Mouse (Mus musculus): ENCODE results near the gene Sf3b6. TPM values are rescaled to one million over a fixed set of nuclear protein-coding genes. Genes with fewer than 3 reads are reported as not detected.

The Sf3b6 gene
- total RNA-seq, 2 experiments from 2014 or later: 80.9 to 86.2 TPM

GRCm38 (mm10) chr12:4836959-4837358, 19.6 kb downstream of the Sf3b6 start:
- DNase-seq (ENCODE audit: low spot score in 2 of 2): peak in 1 of 2 experiments; percentile 40
- intact Hi-C loops (cut with DNase I): loop anchor here (5.0 kb wide), 1 partner anchor 130 kb away; no protein-coding TSS in a partner anchor

GRCm38 (mm10) chr12:4840010-4840409, 22.7 kb downstream of the Sf3b6 start:
- DNase-seq (ENCODE audit: low spot score in 2 of 2): no peak
- intact Hi-C loops (cut with DNase I): loop anchor here (5.0 kb wide), 1 partner anchor 77 kb away; the partner anchor contains the start of gene Atad2b

DNA sequence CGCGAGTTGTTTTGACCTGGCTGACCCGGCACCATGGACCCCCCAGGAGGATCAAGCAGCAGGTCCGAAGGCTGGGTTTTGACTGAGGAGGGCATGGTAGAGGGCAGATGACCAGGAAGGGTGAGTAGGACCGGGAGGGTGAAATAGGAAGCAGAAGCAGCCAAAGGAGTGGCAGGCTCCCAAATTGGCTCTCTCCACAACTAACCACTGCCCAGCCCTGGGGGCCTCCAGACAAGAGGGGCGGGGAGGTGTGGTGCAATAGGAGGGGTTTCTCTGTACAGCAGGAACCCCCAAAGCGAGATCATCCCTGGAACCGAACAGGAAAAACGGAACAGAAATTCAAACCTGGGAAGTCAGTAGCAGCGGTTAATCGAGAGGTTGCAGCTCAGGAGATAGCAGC, 23.4 kb downstream of the Sf3b6 start:
- intact Hi-C loops (cut with DNase I): loop anchor here (5.0 kb wide), 1 partner anchor 77 kb away; the partner anchor contains the start of gene Atad2b
- no peak for DNase-seq (ENCODE audit: low spot score in 2 of 2)

- intact Hi-C loops (cut with DNase I): loop anchor here (5.0 kb wide), 1 partner anchor 76 kb away; the partner anchor contains the start of gene Atad2b
- DNase-seq (ENCODE audit: low spot score in 2 of 2): peak; percentile 39 to 52
These were observed 24.1 kb downstream of the Sf3b6 start, which contains the start of gene Fkbp1b for GRCm38 (mm10) chr12:4841392-4841887. Fkbp1b (minus strand) TSS chr12:4841591.

GRCm38 (mm10) chr12:4842456-4842855, 25.1 kb downstream of the Sf3b6 start:
- no peak for DNase-seq (ENCODE audit: low spot score in 2 of 2)
- intact Hi-C loops (cut with DNase I): loop anchor here (2.0 to 5.0 kb wide), 2 partner anchors 74 to 75 kb away; partner anchors contain the start of genes Atad2b, Fam228b and Pfn4

DNA sequence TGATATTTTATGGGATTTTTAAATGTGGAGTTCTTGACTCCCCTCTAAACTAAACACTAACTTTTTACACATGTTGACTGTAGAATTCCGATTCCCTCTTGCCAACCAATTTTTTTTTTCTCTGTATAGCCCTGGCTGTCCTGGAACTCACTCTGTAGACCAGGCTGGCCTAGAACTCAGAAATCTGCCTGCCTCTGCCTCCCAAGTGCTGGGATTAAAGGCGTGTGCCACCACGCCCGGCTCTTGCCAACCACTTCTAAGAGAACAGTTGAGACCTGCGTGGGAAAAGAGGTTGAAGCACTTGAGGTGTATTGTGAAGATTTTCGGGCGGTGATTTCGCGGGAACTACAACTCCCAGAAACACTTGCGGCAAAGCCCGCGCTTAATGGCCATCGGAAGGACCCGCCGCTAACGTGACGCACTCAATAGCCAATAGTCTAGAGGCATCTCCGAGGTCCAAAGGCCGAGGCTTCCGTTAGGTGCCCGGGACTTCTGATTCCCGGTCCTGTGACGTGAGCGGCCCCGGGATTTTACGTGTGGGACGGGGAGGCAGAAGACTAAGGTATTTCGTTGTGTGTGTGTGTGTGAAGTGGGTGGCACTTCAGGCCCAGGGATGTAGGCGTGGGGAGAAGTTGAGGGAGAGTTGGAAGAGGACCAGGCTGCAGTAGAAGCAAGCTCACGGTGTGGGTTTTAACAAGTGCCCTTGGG, 25.7 kb downstream of the Sf3b6 start, which contains the start of gene Wdcp:
Wdcp (plus strand) TSS at position 414 of the 708 bp plus-strand sequence.
- intact Hi-C loops (cut with DNase I): loop anchor here (2.0 to 5.0 kb wide), 2 partner anchors 74 kb away; partner anchors contain the start of genes Atad2b, Fam228b and Pfn4

DNA sequence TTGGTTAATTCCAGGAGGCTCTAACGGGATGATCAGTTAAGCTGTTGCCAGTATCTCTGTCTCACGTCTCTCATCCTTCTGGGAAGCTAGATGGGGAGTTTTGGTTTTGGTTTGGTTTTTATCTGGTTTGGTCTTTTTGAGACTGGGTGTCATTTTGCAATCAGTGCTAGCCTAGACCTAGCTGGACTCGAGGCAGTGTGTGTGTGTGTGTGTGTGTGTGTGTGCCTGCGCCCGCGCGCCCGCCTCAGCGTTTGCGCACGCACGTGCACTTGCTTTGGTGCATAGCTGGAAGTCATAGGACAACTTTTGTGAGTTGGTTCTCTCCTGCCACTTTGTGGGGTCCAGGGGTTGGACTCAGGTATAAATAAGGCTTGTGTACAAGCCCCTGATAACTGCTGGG, 26.4 kb downstream of the Sf3b6 start:
- intact Hi-C loops (cut with DNase I): loop anchor here (2.0 to 5.0 kb wide), 2 partner anchors 74 to 75 kb away; partner anchors contain the start of genes Atad2b, Fam228b and Pfn4
- peak in 1 of 2 experiments; percentile 28 for DNase-seq (ENCODE audit: low spot score in 2 of 2)

More for the DNA sequence above, 25.7 kb downstream of the Sf3b6 start, which contains the start of gene Wdcp:
- DNase-seq (ENCODE audit: low spot score in 2 of 2): peak; percentile 92 to 96

DNA sequence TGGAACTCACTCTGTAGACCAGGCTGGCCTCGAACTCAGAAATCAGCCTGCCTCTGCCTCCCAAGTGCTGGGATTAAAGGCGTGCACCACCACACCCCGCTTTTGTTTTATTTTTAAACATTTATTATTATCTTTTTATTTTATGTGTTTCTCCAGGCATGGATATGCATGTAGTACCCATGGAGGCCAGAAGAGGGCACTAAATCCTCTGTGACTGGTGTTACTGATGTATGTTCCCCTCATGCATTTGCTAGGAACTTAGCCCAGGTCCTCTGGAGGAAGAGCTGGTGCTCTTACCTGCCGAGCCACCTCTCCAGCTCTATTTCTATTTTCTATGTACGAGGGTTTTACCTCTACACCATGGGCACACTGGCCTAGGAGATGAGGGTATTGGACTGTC, 38.8 kb downstream of the Sf3b6 start:
- intact Hi-C loops (cut with DNase I): no loop called here
- DNase-seq (ENCODE audit: low spot score in 2 of 2): no peak

DNA sequence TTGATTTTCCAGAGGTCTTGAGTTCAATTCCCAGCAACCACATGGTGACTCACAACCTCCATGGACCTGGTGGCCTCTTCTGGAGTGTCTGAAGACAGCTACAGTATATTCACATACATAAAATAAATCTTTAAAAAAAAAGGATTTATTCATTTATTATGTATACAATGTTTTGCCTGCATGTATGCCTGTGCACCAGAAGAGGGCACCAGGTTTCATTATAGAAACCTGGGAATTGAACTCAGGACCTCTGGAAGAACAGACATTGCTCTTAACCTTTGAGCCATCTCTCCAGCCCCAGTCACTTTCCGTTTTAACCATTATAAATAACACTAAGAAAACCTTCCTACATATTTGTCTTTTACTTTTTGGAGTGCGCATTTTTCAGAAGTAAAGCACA, 39.5 kb downstream of the Sf3b6 start:
- intact Hi-C loops (cut with DNase I): no loop called here

DNA sequence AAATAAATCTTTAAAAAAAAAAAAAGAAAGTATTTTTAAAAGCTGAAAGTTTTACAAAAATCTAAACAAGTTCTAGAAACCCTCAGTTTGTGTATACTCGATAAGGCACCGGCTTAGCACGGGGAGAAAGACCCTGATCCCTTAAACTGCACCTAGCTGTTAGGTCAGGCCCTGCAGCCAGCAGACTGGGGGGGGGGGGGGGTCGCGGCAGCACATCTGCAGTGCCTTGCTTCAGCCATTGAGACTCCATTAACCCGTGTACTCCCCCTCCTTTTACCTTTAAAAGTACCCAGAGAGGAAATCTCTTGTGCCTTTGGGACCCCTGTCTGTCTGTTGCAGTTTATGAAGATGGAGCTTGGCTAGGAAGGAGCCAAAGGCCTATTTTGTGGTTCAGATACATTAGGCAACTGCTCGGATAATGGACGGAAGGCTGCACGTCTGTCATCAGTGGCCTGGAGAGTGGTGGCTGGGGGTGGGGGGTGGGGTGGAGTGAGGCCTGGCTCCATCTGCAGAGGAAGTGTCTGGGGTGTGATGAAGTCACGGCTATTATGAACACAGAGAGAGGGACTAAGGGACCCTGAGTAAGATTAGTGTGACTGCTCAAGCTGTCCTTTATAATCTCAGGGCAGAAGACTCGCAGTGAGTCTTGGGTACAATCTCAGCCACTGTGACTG, 42.0 kb downstream of the Sf3b6 start:
- intact Hi-C loops (cut with DNase I): no loop called here
- no peak for DNase-seq (ENCODE audit: low spot score in 2 of 2)

More for the DNA sequence above, 39.5 kb downstream of the Sf3b6 start:
- DNase-seq (ENCODE audit: low spot score in 2 of 2): no peak

GRCm38 (mm10) chr12:4862672-4863071, 45.3 kb downstream of the Sf3b6 start:
- DNase-seq (ENCODE audit: low spot score in 2 of 2): no peak
- intact Hi-C loops (cut with DNase I): no loop called here

- intact Hi-C loops (cut with DNase I): no loop called here
- DNase-seq (ENCODE audit: low spot score in 2 of 2): no peak
These were observed 46.5 kb downstream of the Sf3b6 start for GRCm38 (mm10) chr12:4863654-4864337.

GRCm38 (mm10) chr12:4864338-4864690, 47.0 kb downstream of the Sf3b6 start:
- DNase-seq (ENCODE audit: low spot score in 2 of 2): peak; percentile 45 to 86
- intact Hi-C loops (cut with DNase I): no loop called here

DNA sequence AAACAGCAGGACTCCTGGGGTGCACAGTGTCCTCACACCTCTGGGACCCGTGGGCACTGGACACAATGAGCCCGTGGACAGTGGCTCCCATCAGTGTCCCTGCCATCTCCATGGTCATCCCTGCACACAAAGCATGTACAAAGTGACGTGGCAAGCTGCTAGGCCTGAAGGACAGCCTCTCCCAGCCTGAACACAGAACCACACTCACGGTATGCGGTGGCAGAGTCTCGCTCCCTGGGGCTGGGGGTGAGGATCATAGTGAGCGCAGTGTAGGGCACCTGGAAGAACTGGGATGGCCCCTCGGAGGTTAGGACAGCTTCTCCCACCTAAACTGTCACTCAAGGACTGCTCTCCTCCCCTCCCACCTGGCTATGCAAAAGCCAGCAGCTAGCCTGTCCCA, 51.6 kb downstream of the Sf3b6 start:
- intact Hi-C loops (cut with DNase I): no loop called here
- no peak for DNase-seq (ENCODE audit: low spot score in 2 of 2)

DNA sequence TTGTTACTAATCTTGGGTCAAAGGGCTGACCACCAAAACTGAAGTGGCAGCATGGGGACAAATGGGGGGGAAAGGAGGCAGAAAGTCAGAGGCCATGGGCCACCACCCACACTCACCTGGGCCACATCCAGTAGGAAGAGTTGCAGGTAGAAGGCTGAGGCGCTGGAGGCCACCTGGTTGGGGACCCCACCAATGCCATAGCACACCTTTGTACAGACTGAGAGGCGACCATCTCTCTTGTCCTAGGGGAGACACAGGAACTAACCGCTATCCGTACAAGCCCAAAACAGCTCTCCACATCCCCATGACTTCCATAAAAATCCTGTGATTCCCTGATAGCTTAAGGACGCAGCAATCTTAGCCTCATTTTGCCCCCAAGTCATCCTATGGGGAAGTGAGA, 53.9 kb downstream of the Sf3b6 start:
- intact Hi-C loops (cut with DNase I): no loop called here
- DNase-seq (ENCODE audit: low spot score in 2 of 2): no peak

DNA sequence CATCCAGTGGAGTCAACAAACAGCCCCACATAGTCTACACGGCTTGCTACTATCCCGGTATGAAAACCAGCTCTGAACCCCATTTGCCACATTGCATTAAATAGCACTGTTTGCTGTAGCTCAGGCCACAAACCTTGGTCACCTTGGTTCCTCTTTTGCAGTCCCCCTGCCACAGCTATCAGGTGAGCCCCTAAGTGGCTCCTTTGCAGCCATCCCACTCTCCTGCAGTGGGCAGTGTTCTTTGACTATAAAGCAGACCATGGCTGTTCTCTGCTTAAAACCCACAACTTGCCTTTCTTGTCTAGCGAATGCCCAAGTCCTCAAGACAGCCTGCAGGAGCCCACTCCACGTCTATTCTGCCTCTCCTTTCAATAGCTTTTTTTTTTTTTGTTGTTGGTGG, 54.9 kb downstream of the Sf3b6 start:
- intact Hi-C loops (cut with DNase I): no loop called here
- no peak for DNase-seq (ENCODE audit: low spot score in 2 of 2)

GRCm38 (mm10) chr12:4872983-4873477, 55.7 kb downstream of the Sf3b6 start:
- DNase-seq (ENCODE audit: low spot score in 2 of 2): no peak

DNA sequence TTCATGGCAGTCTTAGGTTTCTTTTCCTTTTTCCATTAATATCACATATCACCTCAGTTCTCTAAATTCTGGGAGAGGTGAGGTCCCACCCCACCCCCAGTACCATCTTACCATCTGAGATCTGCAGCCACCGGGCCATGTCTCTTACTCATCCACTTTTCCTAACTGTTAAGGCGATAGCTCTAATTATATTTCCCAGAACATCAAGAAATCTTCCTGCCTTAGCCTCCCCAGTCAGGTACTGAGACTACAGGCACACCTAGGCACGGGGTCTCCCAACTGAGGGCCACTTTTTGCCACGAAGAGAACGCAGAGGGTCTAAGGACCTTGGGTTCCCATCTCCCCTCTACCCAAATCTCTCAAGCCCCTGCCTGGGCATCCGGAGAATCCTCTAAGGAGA, 56.2 kb downstream of the Sf3b6 start:
- no peak for DNase-seq (ENCODE audit: low spot score in 2 of 2)
- intact Hi-C loops (cut with DNase I): no loop called here

More at GRCm38 (mm10) chr12:4872983-4873477, 55.7 kb downstream of the Sf3b6 start:
- intact Hi-C loops (cut with DNase I): no loop called here

- peak; percentile 34 to 49 for DNase-seq (ENCODE audit: low spot score in 2 of 2)
- intact Hi-C loops (cut with DNase I): no loop called here
These were observed 57.0 kb downstream of the Sf3b6 start, which contains the start of gene Mfsd2b for GRCm38 (mm10) chr12:4874161-4874927. Mfsd2b (minus strand) TSS chr12:4874359.
